Mouse (Mus musculus) limb, embryonic 14.5 days (tissue): Measurements from ENCODE around the gene Klhl23. TPM values are rescaled to one million over a fixed set of nuclear protein-coding genes. Genes with fewer than 3 reads are reported as not detected.
"Not testable (repeated sequence)": the region's sequence is repeated elsewhere in the genome, so short reads cannot be mapped to it uniquely, and the experiment has no call there.

Source experiments
- ATAC-seq: fragments of 200-750 bp; cut with Nextera tagmentation; 2 replicates; pipeline ENCODE4 v1.8.0; 2017; ENCODE audit warnings: low read depth, moderate number of reproducible peaks, moderate TSS enrichment; ENCODE audit not compliant: low FRiP score
- DNase-seq: peaks from one replicate; pipeline ENCODE4 v3.0.0-alpha.2; 2015; ENCODE audit warnings: low spot score
- H3K27ac ChIP-seq: fragments of 300-500 bp; sonication (generic); replicated peaks from 2 replicates; pipeline ENCODE4 v1.5.1; 2014; ENCODE audit warnings: low read depth, mild to moderate bottlenecking, low read length, moderate library complexity, mixed read lengths
- H3K27me3 ChIP-seq: fragments of 300-500 bp; sonication (generic); 2 replicates; pipeline ENCODE4 v1.6.1; 2014; ENCODE audit warnings: low read length, mixed read lengths; ENCODE audit not compliant: control insufficient read depth, insufficient read depth
- H3K36me3 ChIP-seq: fragments of 300-500 bp; sonication (generic); 2 replicates; pipeline ENCODE4 v1.6.1; 2014; ENCODE audit warnings: mild to moderate bottlenecking, low read length, moderate library complexity, mixed read lengths; ENCODE audit not compliant: control insufficient read depth, insufficient read depth
- H3K4me1 ChIP-seq: fragments of 300-500 bp; sonication (generic); 2 replicates; pipeline ENCODE4 v1.6.1; 2014; ENCODE audit warnings: antibody characterized with exemption, low read length, mixed read lengths; ENCODE audit not compliant: control insufficient read depth, insufficient read depth
- H3K4me2 ChIP-seq: fragments of 300-500 bp; sonication (generic); replicated peaks from 2 replicates; pipeline ENCODE4 v1.6.1; 2014; ENCODE audit warnings: low read depth, mild to moderate bottlenecking, low read length, moderate library complexity; ENCODE audit not compliant: severe bottlenecking
- H3K4me3 ChIP-seq: fragments of 300-500 bp; sonication (generic); replicated peaks from 2 replicates; pipeline ENCODE4 v1.5.1; 2014; ENCODE audit warnings: low read length
- H3K9ac ChIP-seq: fragments of 300-500 bp; sonication (generic); 2 replicates; pipeline ENCODE4 v1.6.1; 2014; ENCODE audit warnings: mild to moderate bottlenecking, low read depth, low read length, moderate library complexity; ENCODE audit not compliant: severe bottlenecking
- H3K9me3 ChIP-seq: fragments of 300-500 bp; sonication (generic); 2 replicates; pipeline ENCODE4 v1.6.1; 2016; ENCODE audit warnings: low read length; ENCODE audit not compliant: control insufficient read depth
- POLR2A ChIP-seq: fragments of 200-500 bp; IDR thresholded peaks from 2 replicates; pipeline ENCODE4 v1.8.0; 2012; ENCODE audit warnings: inconsistent platforms, mild to moderate bottlenecking, moderate library complexity, borderline replicate concordance; ENCODE audit not compliant: insufficient read depth, insufficient read length; ENCODE audit errors: extremely low read depth
- WGBS: fragments of 180-500 bp; shearing (Covaris S2); extraction: QIAGEN DNeasy Blood & Tissue Kit; methylation state at CpG from one replicate; pipeline ENCODE4 v1.1.7; 2014; 5-methylcytosine and 5-hydroxymethylcytosine counted together
- polyA plus RNA-seq, 2 experiments: library from polyadenylated mRNA; depleted of rRNA in 1 of 2; stranded (reverse) in 1 of 2; unstranded in 1 of 2; fragments of >200 nt; fragmentation: Nextera tagmentation in 1 of 2; extraction: Ambion mirVana in 1 of 2; gene quantifications; 2 replicates each; pipeline versions ENCODE4 v1.2.1 to v1.2.3; 2012 to 2014

The Klhl23 gene
- polyA plus RNA-seq, 2 experiments = 20.7 to 21.2 TPM

- Histone ChIP-seq H3K4me1 (no peaks in the 10 kb centered on the region), H3K9ac (no peak overlapping the region), H3K27me3 (no peaks in the 10 kb centered on the region), H3K4me3 (no peak overlapping the region), H3K4me2 (no peak overlapping the region), H3K36me3 (no peaks in the 10 kb centered on the region), H3K9me3 (no peaks in the 10 kb centered on the region), H3K27ac (no peak overlapping the region)
- ATAC-seq (no peak), DNase-seq (no peak)
- 64% methylated on average over 15 of the region's 15 CpGs for WGBS
- TF ChIP-seq POLR2A = no peak
Observed at GRCm38 (mm10) chr2:69810169-69810568, 11.6 kb upstream of the Klhl23 start.

GRCm38 (mm10) chr2:69811349-69811748 is 10.4 kb upstream of the Klhl23 start:
- DNase-seq, H3K9ac ChIP-seq, H3K27me3 ChIP-seq, H3K36me3 ChIP-seq, ATAC-seq, H3K4me1 ChIP-seq, H3K9me3 ChIP-seq, H3K4me3 ChIP-seq, H3K27ac ChIP-seq, H3K4me2 ChIP-seq: not testable (repeated sequence)
- WGBS = 82% methylated on average over 7 of the region's 7 CpGs

- Histone ChIP-seq H3K9me3 (no peaks in the 10 kb centered on the region), H3K4me3 (no peak overlapping the region), H3K4me1 (peaks cover 2% of the 10 kb centered on the region; the same call in 1 of the 2 replicates), H3K9ac (no peak overlapping the region), H3K36me3 (no peaks in the 10 kb centered on the region), H3K27ac (no peak overlapping the region), H3K4me2 (no peak overlapping the region), H3K27me3 (no peaks in the 10 kb centered on the region)
- WGBS = 73% methylated on average over 5 of the region's 5 CpGs
- DNase-seq = no peak
- no peak for TF ChIP-seq POLR2A
- no peak for ATAC-seq
Observed at GRCm38 (mm10) chr2:69816575-69816974, 5.2 kb upstream of the Klhl23 start.

GRCm38 (mm10) chr2:69818350-69819085 is 3.2 kb upstream of the Klhl23 start:
- Histone ChIP-seq H3K9ac (no peak overlapping the region), H3K4me2 (no peak overlapping the region), H3K27ac (no peak overlapping the region), H3K4me3 (no peak overlapping the region), H3K36me3 (no peaks in the 10 kb centered on the region), H3K27me3 (no peaks in the 10 kb centered on the region), H3K4me1 (peaks cover 5% of the 10 kb centered on the region; the same call in 1 of the 2 replicates), H3K9me3 (no peaks in the 10 kb centered on the region)
- no peak for DNase-seq
- WGBS = 71% methylated on average over 9 of the region's 9 CpGs
- no peak for ATAC-seq
- no peak for TF ChIP-seq POLR2A

- no peaks in the 10 kb centered on the region for H3K27me3 ChIP-seq
- no peak for ATAC-seq
- TF ChIP-seq POLR2A = no peak
- H3K4me3 ChIP-seq = no peak overlapping the region
- no peak overlapping the region for H3K4me2 ChIP-seq
- no peak overlapping the region for H3K9ac ChIP-seq
- H3K27ac ChIP-seq = no peak overlapping the region
- no peak for DNase-seq
- 0 out of 2 replicates have a peak, but pooled peaks cover 4% of the 10 kb centered on the region for H3K36me3 ChIP-seq
- no peaks in the 10 kb centered on the region for H3K9me3 ChIP-seq
- WGBS = 50% methylated on average over 1 of the region's 1 CpGs
- peaks cover 8% of the 10 kb centered on the region; the same call in 1 of the 2 replicates for H3K4me1 ChIP-seq
Observed at GRCm38 (mm10) chr2:69820201-69820600, 1.5 kb upstream of the Klhl23 start.
